Mouse (Mus musculus): ENCODE results near the gene Fam172a.

DNA sequence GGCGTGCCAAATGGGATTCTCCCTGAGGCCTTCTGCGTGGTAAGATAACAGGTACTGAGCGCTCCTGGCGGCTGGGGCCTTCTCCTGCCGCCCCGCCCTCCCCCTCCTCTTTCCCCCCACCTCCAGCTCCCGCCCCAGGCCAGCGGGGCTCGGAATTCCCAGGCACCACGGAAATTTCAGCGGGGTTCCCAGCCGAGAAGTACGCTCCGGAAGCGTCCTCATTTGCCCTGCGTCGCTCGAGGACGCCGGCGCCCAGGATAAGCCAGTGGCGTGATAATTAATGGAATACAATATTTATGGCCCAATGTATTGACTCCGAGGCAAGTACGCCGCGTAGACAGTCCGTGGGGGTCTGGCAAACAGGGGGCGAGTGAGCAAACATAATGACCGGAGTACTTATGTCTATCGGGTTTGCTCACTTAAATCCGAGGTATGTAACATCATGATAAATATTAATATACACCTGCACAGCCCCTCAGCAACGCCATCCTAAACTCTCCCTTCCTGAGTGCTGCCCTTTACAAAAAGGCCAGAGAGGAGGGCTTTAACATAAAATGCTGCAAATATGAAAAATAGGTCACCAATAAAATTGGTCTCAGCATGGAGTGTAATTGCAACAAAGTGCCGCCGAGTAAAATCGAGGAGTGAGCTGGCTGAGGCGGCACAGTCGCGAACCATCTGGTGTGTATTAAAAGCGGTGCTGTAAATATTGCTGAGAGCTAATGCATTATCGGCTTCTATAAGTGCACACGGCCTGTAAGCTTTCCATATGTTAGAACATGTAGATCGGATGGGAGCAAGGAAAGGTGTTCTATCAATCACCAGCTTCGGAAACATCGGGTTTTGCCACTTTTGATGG, 479.5 kb downstream of the Fam172a start:
- TF ChIP-seq CTCF (IDR thresholded peaks at IDR 0.05; ENCODE audit: low read depth, low read length) (no peak), GATA1 (IDR thresholded peaks at IDR 0.05; ENCODE audit: borderline replicate concordance, low read length) (no peak), TAL1 (conservative IDR thresholded peaks at IDR 0.05; ENCODE audit: low read depth, low read length) (no peak)

Data from G1E (cell line).